Mouse (Mus musculus) kidney, embryonic 16.5 days (tissue): ENCODE data around the gene Cpn2. TPM values are rescaled to one million over a fixed set of nuclear protein-coding genes. Genes with fewer than 3 reads are reported as not detected.

ENCODE experiments used
- ATAC-seq: fragments of 200-750 bp; cut with Nextera tagmentation; 2 replicates; pipeline ENCODE4 v1.8.0; 2017; ENCODE audit warnings: moderate TSS enrichment; ENCODE audit not compliant: low FRiP score, low TSS enrichment
- H3K27ac ChIP-seq: fragments of 300-500 bp; sonication (generic); 2 replicates; pipeline ENCODE4 v1.5.1; 2014; ENCODE audit warnings: low read length
- H3K27me3 ChIP-seq: fragments of 300-500 bp; sonication (generic); 2 replicates; pipeline ENCODE4 v1.6.1; 2014; ENCODE audit warnings: low read length, control low read depth, mixed read lengths; ENCODE audit not compliant: insufficient read depth
- H3K36me3 ChIP-seq: fragments of 300-500 bp; sonication (generic); 2 replicates; pipeline ENCODE4 v1.6.1; 2014; ENCODE audit warnings: low read length, control low read depth, mixed read lengths; ENCODE audit not compliant: insufficient read depth
- H3K4me1 ChIP-seq: fragments of 300-500 bp; sonication (generic); 2 replicates; pipeline ENCODE4 v1.6.1; 2014; ENCODE audit warnings: low read length, control low read depth, mixed read lengths; ENCODE audit not compliant: insufficient read depth
- H3K4me2 ChIP-seq: fragments of 300-500 bp; sonication (generic); replicated peaks from 2 replicates; pipeline ENCODE4 v1.6.1; 2014; ENCODE audit warnings: low read depth, low read length
- H3K4me3 ChIP-seq: fragments of 300-500 bp; sonication (generic); 2 replicates; pipeline ENCODE4 v1.5.1; 2014; ENCODE audit warnings: mild to moderate bottlenecking, low read length
- H3K9ac ChIP-seq: fragments of 300-500 bp; sonication (generic); replicated peaks from 2 replicates; pipeline ENCODE4 v1.6.1; 2014; ENCODE audit warnings: low read length
- H3K9me3 ChIP-seq: fragments of 300-500 bp; sonication (generic); 2 replicates; pipeline ENCODE4 v1.6.1; 2016; ENCODE audit warnings: low read length, control low read depth
- WGBS: fragments of 180-500 bp; shearing (Covaris S2); extraction: QIAGEN DNeasy Blood & Tissue Kit; methylation state at CpG from one replicate; pipeline ENCODE4 v1.1.7; 2014; 5-methylcytosine and 5-hydroxymethylcytosine counted together
- polyA plus RNA-seq: library from polyadenylated mRNA; unstranded; fragments of >200 nt; fragmentation: Nextera tagmentation; extraction: Ambion mirVana; gene quantifications from 2 replicates; pipeline ENCODE4 v1.2.1, GENCODE M21; 2015

The Cpn2 gene
- polyA plus RNA-seq, 1 experiment from 2014 or later, result not detected

GRCm38 (mm10) chr16:30253374-30253773 is 13.9 kb downstream of the Cpn2 start:
- H3K4me3 ChIP-seq, result no peak overlapping the region
- H3K27ac ChIP-seq, result no peak overlapping the region
- peaks cover 3% of the 10 kb centered on the region; the same call in 1 of the 2 replicates for H3K4me1 ChIP-seq
- no peak overlapping the region for H3K4me2 ChIP-seq
- ATAC-seq, result no peak
- no peaks in the 10 kb centered on the region for H3K9me3 ChIP-seq
- no peaks in the 10 kb centered on the region for H3K36me3 ChIP-seq
- no peak overlapping the region for H3K9ac ChIP-seq
- H3K27me3 ChIP-seq, result peaks cover 19% of the 10 kb centered on the region
- WGBS, result 88% methylated on average over 4 of the region's 4 CpGs

- no peaks in the 10 kb centered on the region for H3K36me3 ChIP-seq
- peaks cover 19% of the 10 kb centered on the region for H3K27me3 ChIP-seq
- H3K4me3 ChIP-seq, result peak overlapping the region; percentile 22
- WGBS, result 1% methylated on average over 21 of the region's 21 CpGs
- no peak overlapping the region for H3K9ac ChIP-seq
- H3K4me2 ChIP-seq, result peak overlapping the region; percentile 49
- H3K4me1 ChIP-seq, result peaks cover 3% of the 10 kb centered on the region; the same call in 1 of the 2 replicates
- no peaks in the 10 kb centered on the region for H3K9me3 ChIP-seq
- peak; percentile 75 for ATAC-seq
- H3K27ac ChIP-seq, result no peak overlapping the region
These were observed 15.3 kb downstream of the Cpn2 start for GRCm38 (mm10) chr16:30252003-30252418.

GRCm38 (mm10) chr16:30244037-30244700 is 23.1 kb downstream of the Cpn2 start:
- WGBS, result 19% methylated on average over 12 of the region's 12 CpGs
- no peak overlapping the region for H3K4me3 ChIP-seq
- no peak overlapping the region for H3K4me2 ChIP-seq
- no peaks in the 10 kb centered on the region; the same call in 1 of the 2 replicates for H3K9me3 ChIP-seq
- H3K4me1 ChIP-seq, result peaks cover 11% of the 10 kb centered on the region
- no peak overlapping the region for H3K27ac ChIP-seq
- H3K36me3 ChIP-seq, result no peaks in the 10 kb centered on the region
- peak; percentile 84 for ATAC-seq
- 0 out of 2 replicates have a peak, but pooled peaks cover 4% of the 10 kb centered on the region for H3K27me3 ChIP-seq
- H3K9ac ChIP-seq, result no peak overlapping the region

GRCm38 (mm10) chr16:30241623-30242022 is 25.7 kb downstream of the Cpn2 start:
- H3K4me2 ChIP-seq, result no peak overlapping the region
- no peak overlapping the region for H3K27ac ChIP-seq
- no peak overlapping the region for H3K9ac ChIP-seq
- no peak for ATAC-seq
- peaks cover 17% of the 10 kb centered on the region for H3K27me3 ChIP-seq
- H3K36me3 ChIP-seq, result no peaks in the 10 kb centered on the region
- peaks cover 14% of the 10 kb centered on the region for H3K4me1 ChIP-seq
- 33% methylated on average over 2 of the region's 2 CpGs for WGBS
- H3K4me3 ChIP-seq, result no peak overlapping the region
- no peaks in the 10 kb centered on the region; the same call in 1 of the 2 replicates for H3K9me3 ChIP-seq

- ATAC-seq, result no peak
- H3K9ac ChIP-seq, result no peak overlapping the region
- H3K4me2 ChIP-seq, result no peak overlapping the region
- no peak overlapping the region for H3K4me3 ChIP-seq
- H3K27me3 ChIP-seq, result peaks cover 17% of the 10 kb centered on the region
- no peaks in the 10 kb centered on the region; the same call in 1 of the 2 replicates for H3K9me3 ChIP-seq
- H3K27ac ChIP-seq, result no peak overlapping the region
- H3K36me3 ChIP-seq, result no peaks in the 10 kb centered on the region
- peaks cover 13% of the 10 kb centered on the region; the same call in 1 of the 2 replicates for H3K4me1 ChIP-seq
- WGBS, result 67% methylated on average over 6 of the region's 6 CpGs
These were observed 28.5 kb downstream of the Cpn2 start for GRCm38 (mm10) chr16:30238791-30239190.

- peaks cover 15% of the 10 kb centered on the region for H3K27me3 ChIP-seq
- peaks cover 13% of the 10 kb centered on the region; the same call in 1 of the 2 replicates for H3K4me1 ChIP-seq
- 1% methylated on average over 33 of the region's 33 CpGs for WGBS
- H3K9ac ChIP-seq, result peak overlapping the region; percentile 46
- peak overlapping the region; percentile 43 for H3K4me3 ChIP-seq
- H3K36me3 ChIP-seq, result no peaks in the 10 kb centered on the region
- ATAC-seq, result peak; percentile 84
- H3K4me2 ChIP-seq, result peak overlapping the region; percentile 58
- no peak overlapping the region for H3K27ac ChIP-seq
- no peaks in the 10 kb centered on the region; the same call in 1 of the 2 replicates for H3K9me3 ChIP-seq
These were observed 31.1 kb downstream of the Cpn2 start for GRCm38 (mm10) chr16:30236091-30236699.

GRCm38 (mm10) chr16:30235577-30235976 is 31.7 kb downstream of the Cpn2 start:
- ATAC-seq, result no peak

GRCm38 (mm10) chr16:30234636-30235546 is 32.4 kb downstream of the Cpn2 start:
- Histone ChIP-seq H3K36me3 (no peaks in the 10 kb centered on the region), H3K27me3 (peaks cover 13% of the 10 kb centered on the region), H3K4me1 (peaks cover 13% of the 10 kb centered on the region; the same call in 1 of the 2 replicates), H3K9ac (no peak overlapping the region), H3K4me3 (no peak overlapping the region), H3K4me2 (no peak overlapping the region), H3K9me3 (no peaks in the 10 kb centered on the region), H3K27ac (no peak overlapping the region)
- WGBS, result 42% methylated on average over 12 of the region's 12 CpGs
- no peak for ATAC-seq

More at GRCm38 (mm10) chr16:30235577-30235976, 31.7 kb downstream of the Cpn2 start:
- WGBS, result 49% methylated on average over 2 of the region's 2 CpGs
- Histone ChIP-seq H3K4me3 (no peak overlapping the region), H3K9ac (no peak overlapping the region), H3K4me2 (no peak overlapping the region), H3K27me3 (peaks cover 13% of the 10 kb centered on the region), H3K27ac (no peak overlapping the region), H3K4me1 (peaks cover 13% of the 10 kb centered on the region; the same call in 1 of the 2 replicates), H3K36me3 (no peaks in the 10 kb centered on the region), H3K9me3 (no peaks in the 10 kb centered on the region)

GRCm38 (mm10) chr16:30234077-30234476 is 33.2 kb downstream of the Cpn2 start:
- Histone ChIP-seq H3K36me3 (no peaks in the 10 kb centered on the region), H3K4me1 (peaks cover 13% of the 10 kb centered on the region; the same call in 1 of the 2 replicates), H3K9ac (no peak overlapping the region), H3K4me3 (no peak overlapping the region), H3K27me3 (peaks cover 13% of the 10 kb centered on the region), H3K9me3 (no peaks in the 10 kb centered on the region), H3K27ac (no peak overlapping the region), H3K4me2 (no peak overlapping the region)
- 58% methylated on average over 8 of the region's 8 CpGs for WGBS
- ATAC-seq, result no peak
